8 mouse cellular contexts compared by ENCODE assay signal in genomic region chr11:77983191-77983936, GRCm38 (mm10). TPM values are rescaled to one million over a fixed set of nuclear protein-coding genes. Genes with fewer than 3 reads are reported as not detected.
DNase-seq lines count a peak whose midpoint lies in the region; ATAC-seq and TF ChIP-seq lines count a peak whose summit lies in the region.

No protein-coding gene starts in this region.

- no peak for DNase-seq in ES-E14 (ENCODE audit: low read depth, low spot score)
- peak; percentile 56 for DNase-seq in forebrain, embryonic 14.5 days (ENCODE audit: low spot score)
- DNase-seq in left cerebral cortex, postnatal 14 days (ENCODE audit: low spot score in 2 of 2): peak; percentile 62 to 82
- peak; percentile 58 for DNase-seq in mesoderm, embryonic 11.5 days (ENCODE audit: low read depth, low spot score)
- peak; percentile 43 for DNase-seq in spleen, adult 12 weeks (ENCODE audit: low spot score)

- H3K4me3 ChIP-seq in ES-E14 (ENCODE audit: insufficient read depth in 1 of 2, low read depth in 1 of 2, low read length in 2 of 2, poor library complexity in 1 of 2, severe bottlenecking in 1 of 2): peak overlapping the region; percentile 70 to 88
- H3K4me3 ChIP-seq in bone marrow macrophage, adult 2 months (ENCODE audit: insufficient read depth, low read length): peak overlapping the region; percentile 94
- H3K4me3 ChIP-seq in forebrain, embryonic 14.5 days (ENCODE audit: low read depth, low read length): peak overlapping the region; percentile 100
- H3K4me3 ChIP-seq in hindbrain, embryonic 16.5 days (ENCODE audit: low read length): peak overlapping the region; percentile 92

- intact Hi-C loops in left cerebral cortex, postnatal 14 days (cut with DNase I): loop anchor here (5.0 kb wide), 1 partner anchor 194 kb away; the partner anchor contains the start of genes Nek8 and Tlcd1

- in situ Hi-C loops in ES-E14 (cut with MboI; ENCODE audit: low sequenced_read_pairs in 2 of 2, unreplicated experiment in 2 of 2): no loop called here

- ATAC-seq in forebrain, embryonic 14.5 days: no peak
- ATAC-seq in hindbrain, embryonic 16.5 days: no peak
- no peak for ATAC-seq in megakaryocyte-erythroid progenitor cell, adult 5-6 weeks (replicated peaks; ENCODE audit: low FRiP score, low TSS enrichment, poor library complexity, severe bottlenecking)

- H3K36me3 ChIP-seq in ES-E14 (ENCODE audit: control insufficient read depth, insufficient read depth, low read length, poor library complexity, severe bottlenecking): peaks cover 8% of the 10 kb centered on the region; the same call in 1 of the 2 replicates
- H3K36me3 ChIP-seq in forebrain, embryonic 14.5 days (ENCODE audit: control insufficient read depth, insufficient read depth, low read length): peaks cover 16% of the 10 kb centered on the region
- H3K36me3 ChIP-seq in hindbrain, embryonic 16.5 days (ENCODE audit: control insufficient read depth, insufficient read depth, low read length): peaks cover 6% of the 10 kb centered on the region

- H3K27me3 ChIP-seq in forebrain, embryonic 14.5 days (replicated peaks; ENCODE audit: control insufficient read depth, insufficient read depth, low read length): no peaks in the 10 kb centered on the region
- no peaks in the 10 kb centered on the region for H3K27me3 ChIP-seq in hindbrain, embryonic 16.5 days (replicated peaks; ENCODE audit: control insufficient read depth, insufficient read depth, low read length)

- H3K9me3 ChIP-seq in ES-E14 (ENCODE audit: control insufficient read depth, insufficient read depth, low read depth, low read length): no peaks in the 10 kb centered on the region
- H3K9me3 ChIP-seq in forebrain, embryonic 14.5 days (replicated peaks; ENCODE audit: control insufficient read depth, low read length): no peaks in the 10 kb centered on the region
- H3K9me3 ChIP-seq in hindbrain, embryonic 16.5 days (ENCODE audit: control insufficient read depth, low read length): no peaks in the 10 kb centered on the region

- H3K4me2 ChIP-seq in forebrain, embryonic 14.5 days (ENCODE audit: low read length): peak overlapping the region; percentile 87
- peak overlapping the region; percentile 82 for H3K4me2 ChIP-seq in hindbrain, embryonic 16.5 days (ENCODE audit: low read length)

- no peak for TF ChIP-seq POLR2A in bone marrow macrophage, adult 2 months (IDR thresholded peaks at IDR 0.05; ENCODE audit: borderline replicate concordance, low read depth, low read length)

- H3K4me1 ChIP-seq in ES-E14 (ENCODE audit: control insufficient read depth in 2 of 2, insufficient read depth in 2 of 2, low read length in 2 of 2, poor library complexity in 1 of 2): peaks cover 2 to 3% of the 10 kb centered on the region in 2 experiments; a peak in 2 of 4 replicates
- peaks cover 21% of the 10 kb centered on the region for H3K4me1 ChIP-seq in bone marrow macrophage, adult 2 months (ENCODE audit: control insufficient read depth, insufficient read depth, low read length)
- H3K4me1 ChIP-seq in forebrain, embryonic 14.5 days (ENCODE audit: control insufficient read depth, insufficient read depth, low read length): peaks cover 9% of the 10 kb centered on the region
- H3K4me1 ChIP-seq in hindbrain, embryonic 16.5 days (ENCODE audit: control insufficient read depth, insufficient read depth, low read depth, low read length): peaks cover 16% of the 10 kb centered on the region

- TF ChIP-seq CTCF in bone marrow macrophage, adult 2 months (IDR thresholded peaks at IDR 0.05; ENCODE audit: low read depth, low read length): no peak

- peak overlapping the region; percentile 96 for H3K27ac ChIP-seq in ES-E14 (ENCODE audit: insufficient read depth, low read depth, low read length, poor library complexity, severe bottlenecking)
- peak overlapping the region; percentile 87 for H3K27ac ChIP-seq in bone marrow macrophage, adult 2 months (ENCODE audit: insufficient read depth, low read depth, low read length)
- peak overlapping the region; percentile 93 for H3K27ac ChIP-seq in forebrain, embryonic 14.5 days (ENCODE audit: low read depth, low read length)
- H3K27ac ChIP-seq in hindbrain, embryonic 16.5 days (ENCODE audit: low read depth, low read length): peak overlapping the region; percentile 98

- WGBS in forebrain, embryonic 14.5 days: under 1% methylated on average over 26 of the region's 32 CpGs
- under 1% methylated on average over 29 of the region's 32 CpGs for whole genome bisulfite sequencing in hindbrain, embryonic 16.5 days

- H3K9ac ChIP-seq in ES-E14 (ENCODE audit: insufficient read depth, low read depth, low read length, poor library complexity, severe bottlenecking): peak overlapping the region; percentile 90
- peak overlapping the region; percentile 95 for H3K9ac ChIP-seq in forebrain, embryonic 14.5 days (ENCODE audit: low read length)
- H3K9ac ChIP-seq in hindbrain, embryonic 16.5 days (ENCODE audit: low read depth, low read length): peak overlapping the region; percentile 94

TF ChIP-seq in ES-E14, 5 proteins besides CTCF, POLR2A, EP300 and RAD21:
- no peak for TF ChIP-seq HCFC1 (IDR thresholded peaks at IDR 0.05; ENCODE audit: borderline replicate concordance, insufficient read depth, low read length)
- no peak for TF ChIP-seq CHD2 (IDR thresholded peaks at IDR 0.05; ENCODE audit: low read depth, low read length)
- TF ChIP-seq ZNF384 (IDR thresholded peaks at IDR 0.05; ENCODE audit: low read depth, low read length): no peak
- no peak for TF ChIP-seq MAFK (IDR thresholded peaks at IDR 0.05; ENCODE audit: insufficient read depth, low read depth, low read length)
- no peak for TF ChIP-seq ZC3H11A (IDR thresholded peaks at IDR 0.05; ENCODE audit: borderline replicate concordance, low read depth, low read length)

RNA-seq across cellular contexts. Expression of gene Phf12, which starts 0.8 kb away (rescaled TPM):
- 38.4 and 42.0 TPM in 2 replicates for total RNA-seq in ES-E14 (2012; rRNA removed)
- polyA plus RNA-seq in bone marrow macrophage, adult 2 months (2012; ENCODE audit: insufficient read depth, insufficient read length, missing spikeins): 42.5 and 47.8 TPM in 2 replicates
- polyA plus RNA-seq in forebrain, embryonic 14.5 days (2014; fragmentation: Nextera tagmentation; extraction: Ambion mirVana): 16.5 and 17.0 TPM in 2 replicates
- 11.8 and 12.5 TPM in 2 replicates for polyA plus RNA-seq in hindbrain, embryonic 16.5 days (2015; fragmentation: Nextera tagmentation; extraction: Ambion mirVana)
- total RNA-seq in left cerebral cortex, postnatal 14 days (2021): 10 to 100 TPM; 45.5 to 48.3 TPM
- 79.7 and 94.6 TPM in 2 replicates for total RNA-seq in megakaryocyte-erythroid progenitor cell, adult 5-6 weeks (2014; fragmentation: Nextera tagmentation)
- 23.3 and 26.9 TPM in 2 replicates for total RNA-seq in megakaryocyte-erythroid progenitor cell, adult 5-6 weeks (2017)

RNA-seq across cellular contexts. Expression of gene Dhrs13, which starts 48.7 kb away (rescaled TPM):
- 20.2 and 28.5 TPM in 2 replicates for total RNA-seq in ES-E14 (2012; rRNA removed)
- 2.8 and 3.5 TPM in 2 replicates for polyA plus RNA-seq in bone marrow macrophage, adult 2 months (2012; ENCODE audit: insufficient read depth, insufficient read length, missing spikeins)
- 36.6 and 38.8 TPM in 2 replicates for polyA plus RNA-seq in forebrain, embryonic 14.5 days (2014; fragmentation: Nextera tagmentation; extraction: Ambion mirVana)
- polyA plus RNA-seq in hindbrain, embryonic 16.5 days (2015; fragmentation: Nextera tagmentation; extraction: Ambion mirVana): 49.2 and 54.5 TPM in 2 replicates
- total RNA-seq in left cerebral cortex, postnatal 14 days (2021): 10 to 100 TPM; 14.8 to 16.4 TPM
- total RNA-seq in megakaryocyte-erythroid progenitor cell, adult 5-6 weeks (2014; fragmentation: Nextera tagmentation): 11.8 and 14.4 TPM in 2 replicates
- 9.7 and 14.2 TPM in 2 replicates for total RNA-seq in megakaryocyte-erythroid progenitor cell, adult 5-6 weeks (2017)

RNA-seq across cellular contexts. Expression of gene Sez6, which starts 52.8 kb away (rescaled TPM):
- 0.45 and 0.63 TPM in 2 replicates for total RNA-seq in ES-E14 (2012; rRNA removed)
- polyA plus RNA-seq in bone marrow macrophage, adult 2 months (2012; ENCODE audit: insufficient read depth, insufficient read length, missing spikeins): 0.24 TPM in 1 of 2 replicates, not detected in the other
- 140 and 175 TPM in 2 replicates for polyA plus RNA-seq in forebrain, embryonic 14.5 days (2014; fragmentation: Nextera tagmentation; extraction: Ambion mirVana)
- polyA plus RNA-seq in hindbrain, embryonic 16.5 days (2015; fragmentation: Nextera tagmentation; extraction: Ambion mirVana): 132 and 156 TPM in 2 replicates
- total RNA-seq in left cerebral cortex, postnatal 14 days (2021): 100 to 1,000 TPM; 153 to 196 TPM
- total RNA-seq in megakaryocyte-erythroid progenitor cell, adult 5-6 weeks (2014; fragmentation: Nextera tagmentation): not detected in 2 replicates
- total RNA-seq in megakaryocyte-erythroid progenitor cell, adult 5-6 weeks (2017): not detected in 2 replicates

RNA-seq across cellular contexts. Expression of gene Flot2, which starts 54.4 kb away (rescaled TPM):
- total RNA-seq in ES-E14 (2012; rRNA removed): 26.7 and 31.9 TPM in 2 replicates
- 59.0 and 64.0 TPM in 2 replicates for polyA plus RNA-seq in bone marrow macrophage, adult 2 months (2012; ENCODE audit: insufficient read depth, insufficient read length, missing spikeins)
- 56.2 and 64.6 TPM in 2 replicates for polyA plus RNA-seq in forebrain, embryonic 14.5 days (2014; fragmentation: Nextera tagmentation; extraction: Ambion mirVana)
- polyA plus RNA-seq in hindbrain, embryonic 16.5 days (2015; fragmentation: Nextera tagmentation; extraction: Ambion mirVana): 124 and 126 TPM in 2 replicates
- 100 to 1,000 TPM; 118 to 121 TPM for total RNA-seq in left cerebral cortex, postnatal 14 days (2021)
- total RNA-seq in megakaryocyte-erythroid progenitor cell, adult 5-6 weeks (2014; fragmentation: Nextera tagmentation): 19.2 and 19.7 TPM in 2 replicates
- 23.2 and 23.6 TPM in 2 replicates for total RNA-seq in megakaryocyte-erythroid progenitor cell, adult 5-6 weeks (2017)

Comparison
In these comparisons a context has a peak if more than half of its experiments do, and no peak if none do; other contexts are left out.
1. RNA of gene Sez6, which starts 52.8 kb away (total RNA-seq): 153 to 196 TPM in left cerebral cortex, postnatal 14 days; 0.45 to 0.63 TPM in ES-E14 and not detected in megakaryocyte-erythroid progenitor cell, adult 5-6 weeks; every median in the first group is over 10 times any median in the second.
2. Peak in every context shown above with its lines, with median percentiles within 50 percentile points of each other: H3K27ac ChIP-seq, H3K4me3 ChIP-seq and H3K9ac ChIP-seq.